Mouse (Mus musculus): ENCODE data around the gene Ryr3.

DNA sequence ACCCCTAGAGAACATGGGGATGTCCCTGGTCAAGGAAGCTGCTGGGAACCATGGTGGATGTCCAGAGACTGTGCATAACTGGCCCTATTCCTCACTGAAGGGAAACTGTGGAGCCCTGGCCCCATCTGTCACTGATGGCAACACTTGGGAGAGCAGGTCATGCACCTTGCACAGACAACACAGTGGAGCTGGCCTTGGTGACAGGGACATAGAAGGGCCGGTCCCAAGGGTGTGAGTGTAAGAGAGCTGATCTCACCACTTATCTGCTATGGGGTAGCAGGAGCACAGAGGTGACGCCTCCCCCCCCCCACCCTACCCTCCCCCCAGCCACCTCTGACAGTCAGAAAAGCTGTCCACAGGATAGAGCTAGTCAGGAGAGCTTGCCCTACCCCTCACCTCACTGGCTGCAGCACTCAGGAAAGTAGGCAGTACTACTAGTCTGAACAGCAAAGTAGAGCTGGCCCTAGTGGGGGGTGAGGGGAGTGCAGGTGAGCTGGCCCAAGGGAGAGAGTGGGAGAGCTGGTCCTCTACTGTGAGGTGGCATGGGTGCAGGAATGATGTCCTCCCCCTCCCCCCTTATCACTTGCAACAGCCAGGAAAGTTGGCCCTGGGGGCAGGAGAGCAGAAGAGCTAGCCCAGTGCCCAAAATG, 17.7 kb downstream of the Ryr3 start:
- TF ChIP-seq POLR2A (IDR thresholded peaks at IDR 0.05; ENCODE audit: insufficient read length, low read depth) (no peak), MAX (IDR thresholded peaks at IDR 0.05; ENCODE audit: low read depth) (no peak), POLR2AphosphoS2 (IDR thresholded peaks at IDR 0.05; ENCODE audit: insufficient read length, low read depth) (no peak), TCF12 (IDR thresholded peaks at IDR 0.05; ENCODE audit: insufficient read depth, poor library complexity, severe bottlenecking) (no peak), USF1 (IDR thresholded peaks at IDR 0.05; ENCODE audit: low read depth) (no peak), E2F4 (IDR thresholded peaks at IDR 0.05; ENCODE audit: insufficient read depth) (no peak), CEBPB (IDR thresholded peaks at IDR 0.05; ENCODE audit: insufficient read depth, poor library complexity, severe bottlenecking) (no peak)

Data from myocyte (in vitro differentiated cells).